Mouse (Mus musculus): ENCODE measurements around the gene Gpr173.

The Gpr173 gene

GRCm38 (mm10) chrX:152306224-152306623 lies 62.3 kb downstream of the Gpr173 start:
- DNase-seq (ENCODE audit: low spot score in 2 of 2), result no peak
